Mouse (Mus musculus) kidney, adult 2 months (tissue): ENCODE measurements around the gene Kcnn4.

Source experiments
- CTCF ChIP-seq: fragments of 200-500 bp; conservative IDR thresholded peaks from 2 replicates; pipeline ENCODE4 v1.5.1; 2011; ENCODE audit warnings: low read depth, mild to moderate bottlenecking, control low read depth, low read length, moderate library complexity, mixed read lengths; ENCODE audit not compliant: insufficient read depth, insufficient read length
- POLR2A ChIP-seq: fragments of 200-500 bp; IDR thresholded peaks from one replicate; pipeline ENCODE4 v1.6.1; 2011; ENCODE audit warnings: low read depth, low read length, control low read depth

GRCm38 (mm10) chr7:24369731-24370541, at the start of gene Kcnn4:
- TF ChIP-seq CTCF, result no peak
- no peak for TF ChIP-seq POLR2A
